Mouse (Mus musculus) embryonic facial prominence, embryonic 14.5 days (tissue): ENCODE measurements at regions not wholly inside any gene's neighbourhood (a gene's known extent, or its start where the extent isn't known, plus 50 kb on each side); places are given as distances from the start of the nearest gene placed in this dataset.
A peak's percentile ranks its signal among the peaks of the same experiment; 100 is the strongest.

Experiments
- ATAC-seq: fragments of 200-750 bp; cut with Nextera tagmentation; 2 replicates; pipeline ENCODE4 v1.8.0; 2017; ENCODE audit warnings: low read depth, moderate number of reproducible peaks, moderate TSS enrichment
- DNase-seq: peaks from one replicate; pipeline ENCODE4 v3.0.0-alpha.2; 2015; ENCODE audit warnings: low spot score
- H3K27ac ChIP-seq: fragments of 300-500 bp; sonication (generic); replicated peaks from 2 replicates; pipeline ENCODE4 v1.5.1; 2014; ENCODE audit warnings: low read depth, mild to moderate bottlenecking, low read length, moderate library complexity
- H3K27me3 ChIP-seq: fragments of 300-500 bp; sonication (generic); replicated peaks from 2 replicates; pipeline ENCODE4 v1.6.1; 2014; ENCODE audit warnings: low read length; ENCODE audit not compliant: control insufficient read depth, insufficient read depth
- H3K36me3 ChIP-seq: fragments of 300-500 bp; sonication (generic); 2 replicates; pipeline ENCODE4 v1.6.1; 2014; ENCODE audit warnings: low read length, mixed read lengths; ENCODE audit not compliant: control insufficient read depth, insufficient read depth
- H3K4me1 ChIP-seq: fragments of 300-500 bp; sonication (generic); 2 replicates; pipeline ENCODE4 v1.6.1; 2014; ENCODE audit warnings: antibody characterized with exemption, low read length; ENCODE audit not compliant: control insufficient read depth, insufficient read depth
- H3K4me2 ChIP-seq: fragments of 300-500 bp; sonication (generic); 2 replicates; pipeline ENCODE4 v1.6.1; 2014; ENCODE audit warnings: low read depth, mild to moderate bottlenecking, low read length, moderate library complexity, mixed read lengths
- H3K4me3 ChIP-seq: fragments of 300-500 bp; sonication (generic); 2 replicates; pipeline ENCODE4 v1.5.1; 2014; ENCODE audit warnings: low read depth, mild to moderate bottlenecking, low read length
- H3K9ac ChIP-seq: fragments of 300-500 bp; sonication (generic); 2 replicates; pipeline ENCODE4 v1.6.1; 2014; ENCODE audit warnings: low read depth, mild to moderate bottlenecking, low read length, moderate library complexity, mixed read lengths
- H3K9me3 ChIP-seq: fragments of 300-500 bp; sonication (generic); 2 replicates; pipeline ENCODE4 v1.6.1; 2016; ENCODE audit warnings: low read length; ENCODE audit not compliant: control insufficient read depth
- WGBS: fragments of 180-500 bp; shearing (Covaris S2); extraction: QIAGEN DNeasy Blood & Tissue Kit; methylation state at CpG from one replicate; pipeline ENCODE4 v1.1.7; 2014; 5-methylcytosine and 5-hydroxymethylcytosine counted together

DNA sequence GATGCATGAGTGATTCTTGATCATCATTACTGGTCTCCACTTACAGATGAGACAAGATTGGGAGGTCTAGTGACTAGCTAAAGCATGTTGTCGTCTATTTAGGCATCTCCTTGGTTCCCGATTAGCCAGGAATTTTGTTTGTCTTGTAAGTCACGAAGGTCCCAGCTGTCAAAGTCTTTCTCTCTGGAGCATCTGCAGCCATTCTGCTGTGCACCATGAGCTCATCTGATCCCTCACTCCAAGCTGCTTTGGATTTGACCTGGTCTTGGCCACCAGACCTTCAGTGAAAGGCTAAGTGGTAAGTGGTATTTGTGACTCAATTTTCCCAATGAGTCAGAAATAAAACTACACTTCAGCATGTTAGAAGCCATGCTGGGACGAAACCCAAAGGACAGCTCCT is 53.3 kb upstream of the Creb5 start:
- no peak overlapping the region for H3K4me3 ChIP-seq
- H3K9me3 ChIP-seq = no peaks in the 10 kb centered on the region
- no peak for DNase-seq
- H3K4me1 ChIP-seq = no peaks in the 10 kb centered on the region
- H3K9ac ChIP-seq = no peak overlapping the region
- no peak overlapping the region for H3K4me2 ChIP-seq
- no peak for ATAC-seq
- no peaks in the 10 kb centered on the region for H3K27me3 ChIP-seq
- WGBS = 66% methylated on average over 4 of the region's 4 CpGs
- H3K27ac ChIP-seq = no peak overlapping the region
- no peaks in the 10 kb centered on the region for H3K36me3 ChIP-seq

DNA sequence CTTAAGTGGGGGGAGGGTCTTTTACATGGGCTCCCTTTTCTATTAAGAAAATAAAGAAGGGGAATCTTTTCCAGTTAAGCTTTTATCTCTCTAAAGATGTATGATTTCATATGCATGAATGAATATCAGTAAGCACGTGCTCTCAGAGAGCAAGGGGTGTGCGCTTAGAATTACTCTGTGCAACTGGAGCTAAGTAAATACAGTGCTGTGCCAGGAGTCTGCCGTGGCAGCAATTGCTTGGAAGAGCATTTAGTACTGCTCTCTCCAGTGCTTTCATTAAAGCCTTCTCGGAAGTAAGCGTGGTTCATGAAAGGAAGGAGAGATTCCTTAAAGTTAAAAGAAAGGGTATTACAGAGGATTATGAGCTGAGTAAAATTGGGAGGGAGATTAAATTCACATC is 54.5 kb upstream of the Creb5 start:
- no peak overlapping the region for H3K4me3 ChIP-seq
- H3K36me3 ChIP-seq = no peaks in the 10 kb centered on the region
- H3K4me1 ChIP-seq = no peaks in the 10 kb centered on the region
- DNase-seq = peak; percentile 85
- WGBS = 37% methylated on average over 5 of the region's 5 CpGs
- H3K9ac ChIP-seq = no peak overlapping the region
- H3K27ac ChIP-seq = no peak overlapping the region
- peak; percentile 85; the same call in 1 of the 2 replicates for ATAC-seq
- H3K9me3 ChIP-seq = no peaks in the 10 kb centered on the region
- no peak overlapping the region for H3K4me2 ChIP-seq
- no peaks in the 10 kb centered on the region for H3K27me3 ChIP-seq

- peak; percentile 41; the same call in 1 of the 2 replicates for ATAC-seq
- Histone ChIP-seq H3K4me3 (no peak overlapping the region), H3K36me3 (no peaks in the 10 kb centered on the region), H3K27me3 (no peaks in the 10 kb centered on the region), H3K9me3 (no peaks in the 10 kb centered on the region), H3K4me1 (no peaks in the 10 kb centered on the region), H3K9ac (no peak overlapping the region), H3K4me2 (no peak overlapping the region), H3K27ac (no peak overlapping the region)
- DNase-seq = no peak
- WGBS = 23% methylated on average over 6 of the region's 6 CpGs
These were observed 57.7 kb upstream of the Creb5 start for GRCm38 (mm10) chr6:53229350-53229749.

DNA sequence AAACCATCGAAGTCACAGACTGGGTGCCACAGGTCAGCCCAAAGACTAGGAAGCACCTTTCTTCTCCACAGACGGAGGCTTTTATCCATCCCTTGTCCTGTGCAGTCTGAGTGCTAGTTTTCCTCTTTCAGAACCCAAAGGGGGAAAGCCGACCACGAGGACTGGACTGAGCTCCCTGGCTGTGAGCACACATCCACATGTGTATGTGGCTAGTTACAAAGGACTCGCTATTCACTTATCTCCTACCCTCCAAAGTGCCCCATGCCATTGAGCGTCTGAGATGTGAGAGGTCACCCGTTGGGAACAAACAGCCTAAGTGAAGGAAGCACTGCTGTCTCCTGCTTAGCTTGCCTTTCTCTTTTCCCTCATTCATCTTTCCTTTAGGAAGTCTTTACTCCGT is 65.0 kb upstream of the Creb5 start:
- no peaks in the 10 kb centered on the region for H3K9me3 ChIP-seq
- ATAC-seq = no peak

DNA sequence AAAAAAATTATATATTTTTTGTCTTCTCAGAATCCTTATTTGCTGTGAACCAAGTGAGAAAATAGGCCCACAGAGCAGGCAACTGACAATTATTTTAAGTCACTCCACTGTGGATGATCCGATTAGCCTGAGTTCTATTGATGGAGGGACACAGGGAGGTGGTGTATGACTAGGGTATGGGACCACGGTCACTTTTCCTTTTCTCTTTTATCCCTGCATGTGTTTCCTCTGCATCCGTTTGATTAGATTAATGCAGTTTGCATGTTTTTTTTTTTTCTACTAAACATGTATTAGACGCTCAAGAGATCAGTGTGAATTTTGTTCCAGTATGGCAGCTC is 65.4 kb upstream of the Creb5 start:
- H3K27ac ChIP-seq = no peak overlapping the region
- 77% methylated on average over 4 of the region's 4 CpGs for WGBS
- no peaks in the 10 kb centered on the region for H3K36me3 ChIP-seq

More for the DNA sequence above, 65.0 kb upstream of the Creb5 start:
- no peaks in the 10 kb centered on the region for H3K27me3 ChIP-seq
- no peak overlapping the region for H3K27ac ChIP-seq
- no peak for DNase-seq
- H3K9ac ChIP-seq = no peak overlapping the region
- H3K36me3 ChIP-seq = no peaks in the 10 kb centered on the region
- H3K4me2 ChIP-seq = no peak overlapping the region
- H3K4me1 ChIP-seq = peaks cover 5% of the 10 kb centered on the region
- H3K4me3 ChIP-seq = no peak overlapping the region
- 62% methylated on average over 8 of the region's 8 CpGs for WGBS

GRCm38 (mm10) chr6:53220784-53221667 is 66.0 kb upstream of the Creb5 start:
- Histone ChIP-seq H3K4me1 (peaks cover 5% of the 10 kb centered on the region), H3K9me3 (no peaks in the 10 kb centered on the region), H3K27me3 (no peaks in the 10 kb centered on the region), H3K4me2 (no peak overlapping the region), H3K4me3 (no peak overlapping the region), H3K36me3 (no peaks in the 10 kb centered on the region), H3K9ac (no peak overlapping the region), H3K27ac (no peak overlapping the region)
- no peak for DNase-seq
- 64% methylated on average over 18 of the region's 18 CpGs for WGBS
- 0 out of 2 replicates have a peak, but pooled peaks have one; percentile 20 for ATAC-seq

More for the DNA sequence above, 65.4 kb upstream of the Creb5 start:
- Histone ChIP-seq H3K9ac (no peak overlapping the region), H3K4me2 (no peak overlapping the region), H3K4me1 (peaks cover 5% of the 10 kb centered on the region), H3K9me3 (no peaks in the 10 kb centered on the region), H3K4me3 (no peak overlapping the region), H3K27me3 (no peaks in the 10 kb centered on the region)
- DNase-seq = no peak
- no peak for ATAC-seq

DNA sequence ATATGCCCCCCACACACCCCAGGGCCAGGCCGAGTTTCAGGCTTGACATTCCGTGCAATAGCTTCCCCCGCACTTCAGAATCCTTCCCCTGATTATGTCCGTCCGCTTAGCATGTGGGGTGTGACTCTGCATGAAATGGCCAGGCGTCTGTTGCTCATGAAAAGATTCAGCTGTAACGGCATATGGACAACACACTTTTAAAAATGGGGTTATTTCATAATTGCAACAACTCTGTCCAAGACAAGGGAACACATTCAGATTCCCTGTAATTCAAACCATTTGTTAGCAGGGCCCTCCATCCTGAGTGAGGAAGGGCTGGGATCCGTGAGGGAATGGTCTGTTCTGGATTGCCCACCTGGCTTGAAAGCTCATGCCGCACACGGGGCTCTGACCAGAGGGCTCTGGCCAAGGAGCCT is 68.2 kb upstream of the Creb5 start:
- ATAC-seq (peak; percentile 85; the same call in 1 of the 2 replicates), DNase-seq (peak; percentile 85)
- Histone ChIP-seq H3K4me2 (no peak overlapping the region), H3K9ac (no peak overlapping the region), H3K27me3 (no peaks in the 10 kb centered on the region), H3K4me1 (peaks cover 5% of the 10 kb centered on the region), H3K4me3 (no peak overlapping the region), H3K27ac (peak overlapping the region; percentile 63), H3K9me3 (no peaks in the 10 kb centered on the region), H3K36me3 (no peaks in the 10 kb centered on the region)
- WGBS = 28% methylated on average over 10 of the region's 10 CpGs

- WGBS = 58% methylated on average over 10 of the region's 10 CpGs
- Histone ChIP-seq H3K27me3 (no peaks in the 10 kb centered on the region), H3K9ac (no peak overlapping the region), H3K4me3 (no peak overlapping the region), H3K4me2 (no peak overlapping the region), H3K9me3 (no peaks in the 10 kb centered on the region), H3K4me1 (peaks cover 8% of the 10 kb centered on the region), H3K27ac (no peak overlapping the region), H3K36me3 (no peaks in the 10 kb centered on the region)
- no peak for ATAC-seq
- no peak for DNase-seq
These were observed 69.6 kb upstream of the Creb5 start for GRCm38 (mm10) chr6:53217234-53218015.
